Mouse (Mus musculus) layer of hippocampus, adult 2 months (tissue): ENCODE data around the gene Procr. TPM values are rescaled to one million over a fixed set of nuclear protein-coding genes. Genes with fewer than 3 reads are reported as not detected.
A peak's percentile ranks its signal among the peaks of the same experiment; 100 is the strongest.
"Not testable (repeated sequence)": the region's sequence is repeated elsewhere in the genome, so short reads cannot be mapped to it uniquely, and the experiment has no call there.

ENCODE experiments used
- DNase-seq, 2 experiments: peaks; one replicate each; pipeline ENCODE4 v3.0.0; 2022; ENCODE audit warnings: low spot score in 2 of 2
- H3K27ac ChIP-seq: fragments of 200-600 bp; 2 replicates; pipeline ENCODE4 v1.8.1; 2022
- H3K4me3 ChIP-seq: fragments of 200-600 bp; 2 replicates; pipeline ENCODE4 v1.8.1; 2022; ENCODE audit warnings: mild to moderate bottlenecking
- CTCF ChIP-seq: fragments of 200-600 bp; conservative IDR thresholded peaks from 2 replicates; pipeline ENCODE4 v1.8.1; 2022; ENCODE audit warnings: antibody characterized with exemption, mild to moderate bottlenecking, moderate library complexity
- total RNA-seq, 2 experiments: library from RNA; stranded (reverse); gene quantifications; 2 replicates each; pipeline ENCODE4 v1.2.3; 2021

The Procr gene
- total RNA-seq, 2 experiments from 2014 or later: 0.81 to 0.97 TPM

DNA sequence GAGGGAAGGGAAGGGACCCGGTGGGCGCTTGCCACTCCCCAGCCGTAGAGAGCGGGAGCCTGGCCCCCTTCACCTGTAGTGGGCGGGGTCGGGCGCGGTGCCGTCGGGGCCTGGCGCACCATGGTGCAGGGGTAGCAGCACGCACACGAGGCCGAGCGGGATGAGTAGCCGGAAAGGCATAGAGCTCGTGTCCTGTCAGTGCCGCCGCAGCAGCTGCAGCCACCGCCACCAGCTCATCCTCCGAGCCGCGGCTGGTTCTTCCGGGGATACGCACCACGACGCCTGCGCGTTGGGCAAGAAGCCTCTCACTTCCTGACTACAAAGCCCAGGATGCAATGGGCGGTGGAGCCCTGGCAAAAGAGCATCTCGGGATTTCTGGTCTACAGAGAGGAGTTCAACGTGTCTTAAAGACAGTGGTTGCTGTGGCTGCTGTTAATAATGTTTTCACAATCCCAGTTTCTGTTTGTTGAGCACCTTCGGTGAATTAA lies 21.7 kb upstream of the Procr start, which contains the start of gene Edem2:
TSS of gene Edem2 (minus strand) at position 318 of the 488 bp plus-strand sequence.
- H3K4me3 ChIP-seq: peak within 1 kb of the TSS; percentile 81
- peak within 1 kb of the TSS; percentile 88 for H3K27ac ChIP-seq
- no peak for TF ChIP-seq CTCF
- DNase-seq: peak; percentile 92 to 95

DNA sequence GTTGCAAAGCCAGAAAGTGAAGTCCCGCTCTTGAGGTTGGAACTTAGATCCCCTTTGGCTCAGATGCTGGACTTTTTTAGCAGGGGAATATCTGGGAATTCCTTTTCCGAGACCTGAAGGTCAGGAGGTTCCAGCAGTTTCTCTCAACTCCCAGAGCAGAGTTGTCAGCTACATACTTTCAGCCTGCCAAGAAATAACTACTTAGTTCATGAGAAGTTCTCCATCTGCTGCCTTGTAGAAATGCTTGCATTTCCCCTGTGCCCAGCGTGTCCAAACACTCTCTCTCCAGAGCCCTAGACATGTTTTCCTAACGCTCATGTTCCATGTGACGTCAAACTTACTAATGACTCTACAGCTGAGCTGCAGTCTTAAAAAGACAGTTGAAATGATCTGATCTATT lies 15.8 kb upstream of the Procr start:
- Histone ChIP-seq H3K27ac (no peak overlapping the region), H3K4me3 (no peak overlapping the region)
- no peak for TF ChIP-seq CTCF
- DNase-seq: no peak

DNA sequence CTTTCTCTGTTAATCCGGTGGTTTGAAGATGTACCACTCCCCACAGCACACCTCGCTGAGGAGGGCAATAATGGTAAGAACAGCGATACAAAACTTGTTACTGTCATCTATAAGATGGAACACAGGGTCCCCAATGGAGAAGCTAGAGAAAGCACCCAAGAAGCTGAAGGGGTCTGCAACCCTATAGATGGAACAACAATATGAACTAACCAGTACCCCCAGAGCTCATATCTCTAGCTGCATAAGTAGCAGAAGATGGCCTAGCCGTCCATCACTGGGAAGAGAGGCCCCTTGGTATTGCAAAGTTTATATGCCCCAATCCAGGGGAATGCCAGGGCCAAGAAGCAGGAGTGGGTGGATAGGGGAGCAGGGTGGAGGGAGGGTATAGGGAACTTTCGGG lies 15.2 kb upstream of the Procr start, which contains the start of gene Gm17581:
TSS of gene Gm17581 (minus strand) at position 101 of the 400 bp plus-strand sequence.
- H3K27ac ChIP-seq, DNase-seq, H3K4me3 ChIP-seq: not testable (repeated sequence)

DNA sequence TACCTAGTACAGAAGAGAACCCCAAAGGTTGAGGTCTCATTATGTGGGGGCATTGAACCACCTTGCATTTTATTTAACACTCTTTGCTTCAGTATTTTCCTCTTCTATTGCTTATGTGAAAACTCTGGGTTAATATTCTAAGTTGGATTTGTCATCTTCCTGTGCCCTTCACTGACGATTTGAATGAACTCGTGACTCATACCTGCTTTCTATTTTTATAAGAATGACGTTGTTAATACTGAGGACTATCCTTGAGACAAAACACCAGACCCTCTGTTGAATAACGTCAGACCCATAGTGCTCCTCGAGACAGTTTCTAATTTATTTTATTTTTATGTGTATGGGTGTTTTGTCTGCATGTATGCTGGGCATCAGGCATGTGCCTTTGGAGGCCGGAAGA lies 14.0 kb upstream of the Procr start:
- no peak for DNase-seq
- no peak overlapping the region for H3K4me3 ChIP-seq
- no peak for TF ChIP-seq CTCF
- no peak overlapping the region for H3K27ac ChIP-seq

DNA sequence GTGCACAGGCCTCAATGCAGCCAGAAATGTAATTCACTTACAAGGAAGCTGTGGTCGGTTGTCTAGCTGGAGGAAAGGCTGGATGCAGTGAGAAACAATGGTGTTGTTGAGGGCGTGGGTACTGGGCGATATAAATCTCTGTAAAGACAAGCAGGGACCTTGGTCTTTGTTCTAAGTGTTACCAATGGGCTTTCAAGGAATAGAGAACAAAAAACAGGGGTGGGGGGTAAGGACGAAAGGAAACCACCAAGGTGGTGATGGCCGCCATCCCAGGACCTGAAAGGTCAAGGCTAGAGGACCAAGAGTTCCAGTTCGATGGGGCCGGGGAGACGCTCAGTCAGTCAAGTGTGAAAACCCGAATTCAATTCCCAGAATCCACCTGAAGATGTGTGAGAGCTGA lies 13.1 kb upstream of the Procr start:
- TF ChIP-seq CTCF: no peak
- H3K27ac ChIP-seq: no peak overlapping the region
- DNase-seq: no peak
- no peak overlapping the region for H3K4me3 ChIP-seq

- no peak overlapping the region for H3K27ac ChIP-seq
- H3K4me3 ChIP-seq: no peak overlapping the region
- no peak for TF ChIP-seq CTCF
- no peak for DNase-seq
Measured at GRCm38 (mm10) chr2:155742211-155742610, 8.7 kb upstream of the Procr start.

- TF ChIP-seq CTCF: no peak
Measured at GRCm38 (mm10) chr2:155742931-155743337, 8.0 kb upstream of the Procr start.

DNA sequence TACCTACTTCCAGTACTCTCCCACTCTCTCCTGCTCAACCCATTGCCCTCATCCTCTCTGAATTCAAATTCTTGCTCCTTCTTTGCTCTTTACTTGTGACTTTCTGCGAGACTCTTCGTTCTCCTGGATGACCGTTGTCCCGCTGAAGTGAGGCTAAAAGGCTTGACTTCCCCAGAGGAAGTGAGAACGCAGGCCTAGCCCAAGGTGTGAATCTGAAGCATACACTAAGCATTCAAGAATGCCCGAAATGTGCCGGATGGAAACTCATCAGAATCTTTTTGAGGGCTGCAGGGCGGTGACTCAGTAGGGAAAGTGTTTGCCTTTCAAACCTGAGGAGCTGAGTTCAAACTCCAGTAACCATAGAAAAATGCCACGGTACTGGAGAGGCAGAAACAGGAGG lies 7.6 kb upstream of the Procr start:
- Histone ChIP-seq H3K4me3 (no peak overlapping the region), H3K27ac (no peak overlapping the region)
- TF ChIP-seq CTCF: no peak
- DNase-seq: no peak

More at GRCm38 (mm10) chr2:155742931-155743337, 8.0 kb upstream of the Procr start:
- DNase-seq: no peak
- H3K27ac ChIP-seq: no peak overlapping the region
- H3K4me3 ChIP-seq: no peak overlapping the region

DNA sequence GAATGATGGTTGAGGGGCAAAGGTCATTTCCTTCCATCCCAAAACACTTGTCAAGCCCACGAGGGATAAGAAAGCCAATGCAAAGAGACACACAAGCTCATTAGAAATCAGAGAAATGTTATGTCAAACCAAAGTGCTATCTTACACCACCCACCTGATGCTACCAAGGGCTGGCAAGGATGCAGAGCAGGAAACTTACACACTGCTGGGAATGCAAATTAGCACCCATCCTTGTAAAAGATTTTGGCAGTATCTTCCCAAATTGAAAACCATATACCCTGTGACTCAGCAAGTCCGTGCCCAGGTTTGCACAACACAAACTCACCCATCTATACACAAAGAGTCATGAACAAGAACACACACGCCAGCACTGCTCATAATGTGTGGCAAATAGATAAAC lies 5.4 kb upstream of the Procr start:
- no peak overlapping the region for H3K27ac ChIP-seq
- no peak for TF ChIP-seq CTCF
- no peak for DNase-seq
- H3K4me3 ChIP-seq: no peak overlapping the region

GRCm38 (mm10) chr2:155749394-155749793 lies 1.5 kb upstream of the Procr start:
- no peak for DNase-seq
- TF ChIP-seq CTCF: no peak
- Histone ChIP-seq H3K4me3 (no peak overlapping the region), H3K27ac (no peak overlapping the region)

DNA sequence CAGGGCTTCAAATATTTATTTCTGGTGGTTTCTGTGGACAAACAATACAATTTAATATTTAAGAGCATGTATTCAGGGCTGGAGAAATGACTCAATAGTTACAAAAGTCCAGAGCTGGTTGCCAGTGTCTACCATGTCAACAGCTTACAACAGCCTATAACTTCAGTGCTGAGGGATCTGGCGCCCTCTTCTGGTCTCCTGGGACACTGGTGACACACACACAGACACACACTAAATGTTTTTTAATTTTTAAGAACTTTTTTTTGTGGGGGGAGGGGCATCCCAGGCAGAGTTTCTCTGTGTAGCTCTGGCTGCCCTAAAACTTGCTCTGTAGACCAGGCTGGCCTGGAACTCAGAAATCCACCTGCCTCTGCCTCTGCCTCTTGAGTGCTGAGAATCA lies 4.8 kb downstream of the Procr start:
- peak; percentile 72 for TF ChIP-seq CTCF
- DNase-seq: peak in 1 of 2 experiments; percentile 34
- no peak overlapping the region for H3K27ac ChIP-seq
- H3K4me3 ChIP-seq: no peak overlapping the region

- H3K27ac ChIP-seq: no peak overlapping the region
- no peak overlapping the region for H3K4me3 ChIP-seq
- DNase-seq: no peak
- peak; percentile 56 for TF ChIP-seq CTCF
Measured at GRCm38 (mm10) chr2:155756855-155757566, 6.1 kb downstream of the Procr start.

GRCm38 (mm10) chr2:155764679-155765418 lies 13.9 kb downstream of the Procr start:
- DNase-seq: peak; percentile 70 to 87
- peak; percentile 82 for TF ChIP-seq CTCF
- H3K4me3 ChIP-seq: no peak overlapping the region
- no peak overlapping the region for H3K27ac ChIP-seq

DNA sequence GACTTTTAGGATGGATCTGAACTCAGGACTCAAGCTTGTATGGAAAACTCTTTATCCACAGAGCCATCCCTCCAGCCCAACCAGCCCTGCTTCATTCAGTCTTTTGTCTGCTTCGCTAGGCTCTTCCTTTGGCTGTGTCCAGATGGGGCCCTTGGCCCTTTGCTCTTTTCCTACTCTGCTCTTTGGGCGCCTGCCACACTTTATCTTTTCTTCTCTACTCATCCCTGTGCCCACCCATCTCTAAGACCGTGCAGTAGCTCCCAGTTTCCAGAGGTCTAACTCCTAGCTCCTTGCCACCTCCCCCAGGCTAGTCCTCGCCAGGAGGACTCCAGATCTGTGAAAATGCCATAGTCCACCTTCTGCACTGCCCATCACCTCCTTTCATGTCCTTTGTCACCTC lies 22.7 kb downstream of the Procr start:
- no peak for TF ChIP-seq CTCF
- DNase-seq: no peak
- no peak overlapping the region for H3K27ac ChIP-seq
- no peak overlapping the region for H3K4me3 ChIP-seq
